In genomic region chr11:88999723-89000526, GRCm38 (mm10) we compare ENCODE assay signal across 8 mouse cellular contexts. TPM values are rescaled to one million over a fixed set of nuclear protein-coding genes. Genes with fewer than 3 reads are reported as not detected.
DNase-seq lines count a peak whose midpoint lies in the region; ATAC-seq lines count a peak whose summit lies in the region.

No protein-coding gene starts in this region.

- no peak for ATAC-seq in midbrain, embryonic 13.5 days

- H3K4me2 ChIP-seq in midbrain, embryonic 13.5 days (replicated peaks): peak overlapping the region; percentile 52

- H3K4me3 ChIP-seq in erythroblast, embryonic 14.5 days (replicated peaks): peak overlapping the region; percentile 70
- H3K4me3 ChIP-seq in midbrain, embryonic 13.5 days (replicated peaks): peak overlapping the region; percentile 40

- H3K27ac ChIP-seq in midbrain, embryonic 13.5 days: no peak overlapping the region

- peak overlapping the region; percentile 52 for H3K9ac ChIP-seq in midbrain, embryonic 13.5 days (replicated peaks)

- no peaks in the 10 kb centered on the region for H3K9me3 ChIP-seq in erythroblast, embryonic 14.5 days (ENCODE audit: control insufficient read depth, low read length)
- H3K9me3 ChIP-seq in midbrain, embryonic 13.5 days: no peaks in the 10 kb centered on the region

- no peaks in the 10 kb centered on the region for H3K27me3 ChIP-seq in erythroblast, embryonic 14.5 days (ENCODE audit: control insufficient read depth)
- peaks cover 27% of the 10 kb centered on the region for H3K27me3 ChIP-seq in midbrain, embryonic 13.5 days

- H3K4me1 ChIP-seq in erythroblast, embryonic 14.5 days (ENCODE audit: control insufficient read depth): peaks cover 70% of the 10 kb centered on the region
- H3K4me1 ChIP-seq in midbrain, embryonic 13.5 days (replicated peaks): peaks cover 7% of the 10 kb centered on the region

- DNase-seq in urinary bladder, postnatal 25 days (ENCODE audit: low spot score): peak; percentile 18
- no peak for DNase-seq in urinary bladder, postnatal 10 days (ENCODE audit: low spot score)
- peak; percentile 67 for DNase-seq in kidney, adult 9 months
- DNase-seq in left cerebral cortex, postnatal 36 days (ENCODE audit: low spot score in 2 of 2): no peak
- no peak for DNase-seq in ovary, postnatal 10 days (ENCODE audit: low spot score)
- no peak for DNase-seq in T-cell, adult 2 months (ENCODE audit: low spot score)

- intact Hi-C loops in left cerebral cortex, postnatal 36 days (cut with DNase I): loop anchor here (5.0 kb wide), 1 partner anchor 37 kb away; no protein-coding TSS in a partner anchor

- WGBS in midbrain, embryonic 13.5 days: 36% methylated on average over 33 of the region's 33 CpGs

- H3K36me3 ChIP-seq in erythroblast, embryonic 14.5 days (ENCODE audit: control insufficient read depth): peaks cover 33% of the 10 kb centered on the region
- H3K36me3 ChIP-seq in midbrain, embryonic 13.5 days: no peaks in the 10 kb centered on the region

RNA-seq across cellular contexts. Expression of gene Trim25, which starts 0.7 kb away (rescaled TPM):
- 0.29 and 0.87 TPM in 2 replicates for polyA plus RNA-seq in erythroblast, embryonic 14.5 days (2012)
- 3.4 and 3.5 TPM in 2 replicates for polyA plus RNA-seq in midbrain, embryonic 13.5 days (2015; fragmentation: Nextera tagmentation; extraction: Ambion mirVana)
- 1 to 10 TPM; 4.1 to 4.9 TPM for total RNA-seq in left cerebral cortex, postnatal 36 days (2021)

RNA-seq across cellular contexts. Expression of gene Coil, which starts 29.9 kb away (rescaled TPM):
- 0.14 and 0.24 TPM in 2 replicates for polyA plus RNA-seq in erythroblast, embryonic 14.5 days (2012)
- 28.1 and 29.3 TPM in 2 replicates for polyA plus RNA-seq in midbrain, embryonic 13.5 days (2015; fragmentation: Nextera tagmentation; extraction: Ambion mirVana)
- total RNA-seq in left cerebral cortex, postnatal 36 days (2021): 10 to 100 TPM; 20.6 to 21.1 TPM

RNA-seq across cellular contexts. Expression of gene Elobl, which starts 33.2 kb away (rescaled TPM):
- polyA plus RNA-seq in erythroblast, embryonic 14.5 days (2012): not detected in 2 replicates
- not detected in 2 replicates for polyA plus RNA-seq in midbrain, embryonic 13.5 days (2015; fragmentation: Nextera tagmentation; extraction: Ambion mirVana)
- not detected for total RNA-seq in left cerebral cortex, postnatal 36 days (2021)

RNA-seq across cellular contexts. Expression of gene Scpep1, which starts 44.7 kb away (rescaled TPM):
- polyA plus RNA-seq in erythroblast, embryonic 14.5 days (2012): 0.55 and 0.92 TPM in 2 replicates
- polyA plus RNA-seq in midbrain, embryonic 13.5 days (2015; fragmentation: Nextera tagmentation; extraction: Ambion mirVana): 26.7 and 27.8 TPM in 2 replicates
- 10 to 100 TPM; 16.3 to 19.3 TPM for total RNA-seq in left cerebral cortex, postnatal 36 days (2021)

Comparison
In these comparisons a context has a peak if more than half of its experiments do, and no peak if none do; other contexts are left out.
1. DNase-seq: peak in urinary bladder, postnatal 25 days (single experiment) and kidney, adult 9 months (single experiment); none in urinary bladder, postnatal 10 days (single experiment), left cerebral cortex, postnatal 36 days (0 of 2), ovary, postnatal 10 days (single experiment) and T-cell, adult 2 months (single experiment).
2. RNA of gene Coil, which starts 29.9 kb away (polyA plus RNA-seq): 28.1 to 29.3 TPM in midbrain, embryonic 13.5 days; 0.14 to 0.24 TPM in erythroblast, embryonic 14.5 days; every median in the first group is over 10 times any median in the second.